Mouse (Mus musculus) right cerebral cortex, adult 2 months (tissue): ENCODE data around the gene Lctl.

Experiments
- DNase-seq, 2 experiments: peaks; one replicate each; pipeline ENCODE4 v3.0.0; 2021 to 2022; ENCODE audit warnings: low spot score in 2 of 2

Gene Lctl

GRCm38 (mm10) chr9:64116876-64117275, at the start of gene Lctl:
Lctl (plus strand) TSS chr9:64117147.
- no peak for DNase-seq

GRCm38 (mm10) chr9:64067787-64068186, 49.2 kb upstream of the Lctl start:
- no peak for DNase-seq

- no peak for DNase-seq
Measured at GRCm38 (mm10) chr9:64068571-64068970, 48.4 kb upstream of the Lctl start.

- DNase-seq: no peak
Measured at GRCm38 (mm10) chr9:64069131-64069530, 47.8 kb upstream of the Lctl start.

GRCm38 (mm10) chr9:64070674-64071073, 46.3 kb upstream of the Lctl start:
- no peak for DNase-seq

- no peak for DNase-seq
Measured at GRCm38 (mm10) chr9:64074831-64075230, 42.1 kb upstream of the Lctl start.

- no peak for DNase-seq
Measured at GRCm38 (mm10) chr9:64076412-64076811, 40.5 kb upstream of the Lctl start.

GRCm38 (mm10) chr9:64078386-64078792, 38.6 kb upstream of the Lctl start:
- no peak for DNase-seq

GRCm38 (mm10) chr9:64079922-64080321, 37.0 kb upstream of the Lctl start:
- DNase-seq: no peak

- DNase-seq: no peak
Measured at GRCm38 (mm10) chr9:64084231-64084630, 32.7 kb upstream of the Lctl start.

- DNase-seq: no peak
Measured at GRCm38 (mm10) chr9:64084661-64085399, 32.1 kb upstream of the Lctl start.

GRCm38 (mm10) chr9:64085976-64086375, 31.0 kb upstream of the Lctl start:
- no peak for DNase-seq

- no peak for DNase-seq
Measured at GRCm38 (mm10) chr9:64086543-64086942, 30.4 kb upstream of the Lctl start.

- peak; percentile 84 to 86 for DNase-seq
Measured at GRCm38 (mm10) chr9:64087461-64088235, 29.3 kb upstream of the Lctl start.

- no peak for DNase-seq
Measured at GRCm38 (mm10) chr9:64088346-64088745, 28.6 kb upstream of the Lctl start.

- DNase-seq: peak in 1 of 2 experiments; percentile 18
Measured at GRCm38 (mm10) chr9:64089004-64089403, 27.9 kb upstream of the Lctl start.

GRCm38 (mm10) chr9:64094083-64094482, 22.9 kb upstream of the Lctl start:
- no peak for DNase-seq

- no peak for DNase-seq
Measured at GRCm38 (mm10) chr9:64098282-64098681, 18.7 kb upstream of the Lctl start.

GRCm38 (mm10) chr9:64100442-64100841, 16.5 kb upstream of the Lctl start:
- peak; percentile 55 to 56 for DNase-seq

GRCm38 (mm10) chr9:64105301-64105700, 11.6 kb upstream of the Lctl start:
- no peak for DNase-seq

- DNase-seq: no peak
Measured at GRCm38 (mm10) chr9:64110502-64110901, 6.4 kb upstream of the Lctl start.

GRCm38 (mm10) chr9:64114646-64115045, 2.3 kb upstream of the Lctl start:
- DNase-seq: no peak

- DNase-seq: no peak
Measured at GRCm38 (mm10) chr9:64115756-64116155, 1.2 kb upstream of the Lctl start.
